Mouse (Mus musculus) retina, embryonic 14.5 days (tissue): ENCODE data around the gene Selenoi.

Experiments used
- DNase-seq: peaks from one replicate; pipeline ENCODE4 v3.0.0-alpha.2; 2015; ENCODE audit warnings: low spot score

Selenoi gene

GRCm38 (mm10) chr5:30235641-30236126 is 3.3 kb downstream of the Selenoi start:
- DNase-seq = no peak

- DNase-seq = no peak
Measured at GRCm38 (mm10) chr5:30238533-30238932, 6.2 kb downstream of the Selenoi start.

GRCm38 (mm10) chr5:30240552-30240951 is 8.2 kb downstream of the Selenoi start:
- DNase-seq = no peak

- no peak for DNase-seq
Measured at GRCm38 (mm10) chr5:30242410-30242809, 10.0 kb downstream of the Selenoi start.

- peak; percentile 42 for DNase-seq
Measured at GRCm38 (mm10) chr5:30243741-30244140, 11.4 kb downstream of the Selenoi start.

GRCm38 (mm10) chr5:30245861-30246416 is 13.6 kb downstream of the Selenoi start:
- DNase-seq = no peak

- DNase-seq = peak; percentile 17
Measured at GRCm38 (mm10) chr5:30247666-30248065, 15.3 kb downstream of the Selenoi start.

GRCm38 (mm10) chr5:30255567-30256354 is 23.4 kb downstream of the Selenoi start:
- DNase-seq = no peak

- no peak for DNase-seq
Measured at GRCm38 (mm10) chr5:30258776-30259175, 26.4 kb downstream of the Selenoi start.

GRCm38 (mm10) chr5:30270571-30271190 is 38.3 kb downstream of the Selenoi start:
- DNase-seq = no peak

GRCm38 (mm10) chr5:30271599-30272281 is 39.4 kb downstream of the Selenoi start:
- DNase-seq = no peak

GRCm38 (mm10) chr5:30276361-30276760 is 44.0 kb downstream of the Selenoi start:
- DNase-seq = no peak

- no peak for DNase-seq
Measured at GRCm38 (mm10) chr5:30278952-30279351, 46.6 kb downstream of the Selenoi start.

- no peak for DNase-seq
Measured at GRCm38 (mm10) chr5:30279446-30279845, 47.1 kb downstream of the Selenoi start.

GRCm38 (mm10) chr5:30280864-30281263 is 48.5 kb downstream of the Selenoi start:
- no peak for DNase-seq

- DNase-seq = peak; percentile 74
Measured at GRCm38 (mm10) chr5:30281291-30281732, 48.9 kb downstream of the Selenoi start, which contains the start of gene Drc1. TSS of gene Drc1 (plus strand) at chr5:30281388.

- DNase-seq = no peak
Measured at GRCm38 (mm10) chr5:30285944-30286799, 53.8 kb downstream of the Selenoi start.

- DNase-seq = no peak
Measured at GRCm38 (mm10) chr5:30287106-30287882, 54.9 kb downstream of the Selenoi start.
